Mouse (Mus musculus) A20 (cell line): ENCODE measurements around the gene Ciita.
A peak's percentile ranks its signal among the peaks of the same experiment; 100 is the strongest.

Experiments
- DNase-seq: peaks from one replicate; pipeline ENCODE4 v3.0.0-alpha.2; 2011; ENCODE audit warnings: low read depth, low spot score

The Ciita gene

DNA sequence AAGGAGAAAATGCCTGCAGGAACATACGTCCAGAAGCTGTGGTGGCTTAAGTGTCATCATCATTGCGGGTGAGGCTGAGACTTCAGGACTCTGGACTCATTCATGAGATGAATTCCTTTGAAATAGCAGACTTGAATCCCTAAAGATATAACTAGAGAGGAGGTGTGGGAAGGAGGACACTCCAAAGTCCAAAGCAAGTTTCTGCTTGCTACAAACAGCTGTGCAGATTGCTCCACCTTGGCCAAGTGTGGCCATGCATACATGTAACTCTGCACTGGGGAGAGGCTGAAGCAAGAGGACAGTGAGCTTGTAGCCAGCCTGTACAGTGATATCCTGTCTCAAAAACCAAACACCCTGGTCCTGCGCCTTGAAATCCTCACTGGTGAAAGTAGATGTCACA is 7.9 kb upstream of the Ciita start:
- DNase-seq: no peak

GRCm38 (mm10) chr16:10474956-10475355 is 4.9 kb upstream of the Ciita start:
- DNase-seq: no peak

- DNase-seq: peak; percentile 77
These were observed 3.9 kb upstream of the Ciita start for GRCm38 (mm10) chr16:10475919-10476318.

GRCm38 (mm10) chr16:10482343-10482742 is 2.5 kb downstream of the Ciita start:
- no peak for DNase-seq

GRCm38 (mm10) chr16:10486993-10487392 is 7.1 kb downstream of the Ciita start:
- DNase-seq: peak; percentile 55

DNA sequence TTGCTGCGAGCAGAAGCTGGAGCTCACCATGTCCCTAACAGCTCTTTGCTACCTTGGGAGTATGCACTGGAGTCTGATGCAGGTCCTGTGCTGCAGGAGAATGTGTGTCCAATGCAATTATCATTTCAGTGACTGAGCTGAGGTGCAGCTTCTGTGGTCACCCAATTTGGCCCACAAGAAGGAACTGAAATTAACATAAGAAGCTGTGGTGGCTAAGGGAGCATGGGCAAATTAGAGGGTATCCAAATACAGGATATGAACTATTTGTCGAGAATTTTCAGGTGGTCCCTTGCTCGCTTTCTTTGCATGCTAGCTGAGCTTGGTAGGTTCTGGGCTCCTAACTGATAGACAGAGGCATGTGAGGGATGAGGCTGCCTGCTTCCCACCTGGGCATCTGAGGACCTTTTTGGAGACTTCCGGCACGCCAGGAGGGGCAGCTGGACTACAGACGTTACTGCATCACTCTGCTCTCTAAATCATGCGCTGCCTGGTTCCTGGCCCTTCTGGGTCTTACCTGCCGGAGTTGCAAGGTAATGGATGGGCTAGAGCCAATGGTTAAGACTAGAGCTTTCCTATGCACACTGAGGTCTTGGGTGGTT is 8.1 kb downstream of the Ciita start:
- peak; percentile 90 for DNase-seq

DNA sequence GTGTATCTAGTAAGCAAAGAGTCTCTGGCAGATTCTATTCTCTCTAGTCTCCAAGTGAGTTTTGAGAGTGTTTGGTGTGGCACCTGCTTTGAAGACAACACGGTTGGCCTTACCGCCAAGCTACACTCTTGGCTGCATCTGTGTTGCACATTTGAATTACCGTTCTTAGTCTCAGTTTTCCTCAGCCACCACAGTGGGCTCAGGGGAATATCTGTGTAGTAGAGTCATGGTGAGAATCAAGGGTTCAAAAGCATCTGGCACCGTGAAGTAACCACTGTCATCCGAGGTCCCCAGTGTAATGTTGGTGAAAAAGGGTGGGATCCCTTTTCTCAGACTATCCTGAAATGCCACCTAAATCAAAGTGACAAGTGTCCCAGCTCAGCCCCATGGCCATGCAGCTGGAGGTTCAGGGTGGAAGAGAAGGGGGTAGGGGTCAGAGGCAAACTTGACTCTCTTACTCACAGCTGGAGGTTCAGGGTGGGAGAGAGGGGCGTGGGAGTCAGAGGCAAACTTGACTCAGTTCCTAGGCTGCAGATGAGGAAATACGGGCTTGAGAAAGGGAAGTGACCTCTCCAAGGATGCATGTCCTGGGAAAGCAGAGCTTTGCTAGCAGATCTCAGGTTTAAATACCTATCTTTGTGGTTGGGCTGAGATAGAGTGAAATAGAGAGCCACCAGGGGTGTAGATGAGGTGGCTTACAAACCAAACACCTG is 9.1 kb downstream of the Ciita start:
- peak; percentile 66 for DNase-seq

DNA sequence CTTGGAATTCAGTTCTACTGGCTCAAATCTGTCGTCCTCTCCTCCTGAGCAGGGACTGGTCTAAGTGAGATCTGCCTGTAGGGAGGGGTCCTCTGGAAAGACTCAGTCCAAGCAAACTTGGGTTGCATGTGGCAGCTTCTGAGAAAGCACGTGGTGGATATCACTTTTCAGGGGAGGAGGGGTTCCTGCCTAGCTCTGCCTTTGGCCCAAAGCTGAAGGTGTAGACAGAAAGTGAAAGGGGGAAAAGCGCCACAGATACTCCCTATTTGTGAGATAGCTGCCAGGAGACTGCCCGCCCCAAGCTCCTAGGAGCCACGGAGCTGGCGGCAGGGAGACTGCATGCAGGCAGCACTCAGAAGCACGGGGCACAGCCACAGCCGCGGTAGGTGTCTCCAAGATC is 9.6 kb downstream of the Ciita start:
- DNase-seq: peak; percentile 76

DNA sequence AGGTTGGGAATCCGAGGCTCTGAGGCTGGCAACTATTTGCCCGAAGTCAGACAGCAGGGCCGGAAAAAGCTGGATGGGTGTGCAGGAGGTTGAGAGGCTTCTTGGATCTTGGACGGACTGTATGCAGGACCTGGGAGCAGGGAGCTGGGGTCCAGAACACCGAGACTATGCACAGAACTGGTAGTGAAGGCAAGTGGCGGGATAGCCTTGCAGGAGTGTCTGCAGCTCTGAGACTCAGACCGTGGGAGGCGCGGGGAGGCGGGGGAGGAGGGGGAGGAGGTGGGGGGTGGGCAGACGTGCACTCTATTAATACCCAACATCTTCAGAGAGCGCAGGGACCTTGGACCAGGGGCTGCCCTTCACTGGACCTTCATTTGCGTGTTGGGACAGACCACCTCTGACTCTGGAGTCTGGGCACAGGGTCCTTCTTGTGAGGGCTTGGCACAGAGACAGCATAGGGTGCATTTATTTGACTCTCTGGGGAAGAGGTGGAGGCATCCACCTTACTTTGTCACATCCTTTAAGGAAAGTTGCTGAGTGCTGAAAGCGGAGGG is 10.1 kb downstream of the Ciita start:
- peak; percentile 57 for DNase-seq

- peak; percentile 51 for DNase-seq
These were observed 10.8 kb downstream of the Ciita start for GRCm38 (mm10) chr16:10490503-10491150.

- DNase-seq: peak; percentile 69
These were observed 11.9 kb downstream of the Ciita start for GRCm38 (mm10) chr16:10491716-10492115.

DNA sequence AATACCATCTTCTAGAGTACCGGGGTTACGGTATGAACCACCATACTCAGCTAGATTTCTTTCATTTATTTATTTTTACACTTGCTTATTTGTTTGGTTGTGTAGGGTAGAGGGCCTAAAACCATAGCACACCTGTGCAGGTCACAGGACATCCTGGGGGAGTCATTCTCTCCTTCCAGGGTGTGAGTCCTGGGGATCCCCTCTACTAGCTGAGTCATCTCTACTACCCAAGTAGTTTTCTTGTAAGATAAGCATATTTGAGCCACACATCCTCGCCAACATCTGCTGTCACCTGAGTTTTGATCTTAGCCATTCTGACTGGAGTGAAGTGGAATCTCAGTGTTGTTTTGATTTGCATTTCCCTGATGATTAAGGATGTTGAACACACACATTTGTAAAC is 12.7 kb downstream of the Ciita start:
- DNase-seq: peak; percentile 67

GRCm38 (mm10) chr16:10495824-10496298 is 16.0 kb downstream of the Ciita start:
- DNase-seq: peak; percentile 85

DNA sequence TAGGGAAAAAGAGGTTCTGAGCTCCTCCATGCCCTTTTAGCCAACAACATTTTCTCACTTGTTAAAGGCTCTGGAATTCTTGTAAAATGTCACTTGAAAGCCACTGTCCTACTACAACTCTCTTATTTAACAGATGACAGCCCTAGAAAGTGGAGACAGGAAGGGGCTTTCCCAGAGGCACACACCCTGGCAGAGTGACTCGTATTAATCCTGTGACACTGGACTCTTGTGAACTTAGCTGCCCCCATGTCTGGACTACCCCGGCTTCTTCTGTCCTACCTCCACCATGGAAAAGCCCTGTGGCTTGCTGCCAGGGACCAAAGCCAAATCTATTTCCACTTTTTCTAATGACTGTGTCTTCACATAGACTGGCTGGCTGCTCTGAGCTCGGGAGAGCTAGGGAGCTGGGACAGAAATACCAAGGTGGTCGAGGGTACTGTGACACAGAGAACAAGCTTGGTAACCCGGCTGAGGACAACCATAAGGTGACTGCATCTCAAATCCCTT is 18.3 kb downstream of the Ciita start:
- DNase-seq: no peak

DNA sequence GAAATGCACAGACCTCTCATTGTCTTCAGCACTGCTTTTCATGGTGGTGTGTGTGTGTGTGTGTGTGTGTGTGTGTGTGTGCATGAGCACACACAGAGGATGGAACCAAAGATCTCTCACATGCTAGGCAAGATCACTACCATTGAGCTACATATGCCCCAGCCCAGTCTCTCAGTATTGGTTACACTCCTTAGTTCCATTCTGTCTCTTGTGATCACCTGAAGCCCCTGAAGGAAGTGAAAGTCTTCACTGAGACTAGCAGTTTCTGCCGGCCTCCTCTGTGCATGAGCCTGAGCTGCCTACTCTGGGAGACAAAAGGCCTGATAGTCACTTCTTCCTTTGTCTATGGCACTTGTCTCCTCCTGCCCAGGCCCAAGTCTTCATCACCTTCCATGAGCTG is 19.3 kb downstream of the Ciita start:
- peak; percentile 85 for DNase-seq

DNA sequence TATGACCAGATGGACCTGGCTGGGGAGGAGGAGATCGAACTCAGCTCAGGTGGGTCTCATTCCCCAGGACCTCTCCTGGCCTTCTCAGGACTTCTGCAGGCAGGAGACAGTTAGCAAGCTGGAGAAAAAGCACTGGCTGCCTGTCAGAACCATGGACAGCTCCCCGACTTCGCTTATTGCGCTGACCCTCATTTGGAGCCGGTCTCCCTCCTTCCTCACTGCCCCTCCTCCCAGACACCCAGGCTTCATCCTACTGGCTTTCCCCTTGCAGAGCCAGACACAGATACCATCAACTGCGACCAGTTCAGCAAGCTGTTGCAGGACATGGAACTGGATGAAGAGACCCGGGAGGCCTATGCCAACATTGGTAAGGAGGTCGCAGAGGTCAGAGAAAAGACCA is 22.0 kb downstream of the Ciita start:
- DNase-seq: no peak

GRCm38 (mm10) chr16:10503058-10503457 is 23.2 kb downstream of the Ciita start:
- DNase-seq: peak; percentile 41

GRCm38 (mm10) chr16:10507445-10507844 is 27.6 kb downstream of the Ciita start:
- no peak for DNase-seq

GRCm38 (mm10) chr16:10508691-10509090 is 28.8 kb downstream of the Ciita start:
- DNase-seq: peak; percentile 70

DNA sequence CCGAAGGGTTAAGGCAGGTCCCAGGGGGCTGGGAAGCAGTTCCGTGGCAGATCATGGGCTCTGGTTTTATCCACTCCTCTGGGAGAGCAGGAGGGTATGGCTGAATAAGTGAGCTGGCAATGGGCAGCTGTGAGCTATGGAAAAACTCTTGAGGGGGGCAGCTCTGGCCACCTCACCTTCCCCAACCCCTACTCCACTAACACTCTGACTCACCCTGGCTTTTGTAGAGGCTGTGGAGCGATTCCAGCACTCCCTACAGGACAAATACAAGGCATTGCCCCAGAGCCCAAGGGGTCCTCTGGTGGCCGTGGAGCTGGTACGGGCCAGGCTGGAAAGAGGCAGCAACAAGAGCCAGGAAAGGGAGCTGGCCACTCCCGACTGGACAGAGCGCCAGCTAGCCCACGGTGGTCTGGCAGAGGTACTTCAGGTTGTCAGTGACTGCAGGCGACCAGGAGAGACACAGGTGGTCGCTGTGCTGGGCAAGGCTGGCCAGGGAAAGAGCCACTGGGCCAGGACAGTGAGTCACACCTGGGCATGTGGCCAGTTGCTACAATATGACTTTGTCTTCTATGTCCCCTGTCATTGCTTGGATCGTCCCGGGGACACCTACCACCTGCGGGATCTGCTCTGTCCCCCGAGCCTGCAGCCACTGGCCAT is 30.7 kb downstream of the Ciita start:
- no peak for DNase-seq

DNA sequence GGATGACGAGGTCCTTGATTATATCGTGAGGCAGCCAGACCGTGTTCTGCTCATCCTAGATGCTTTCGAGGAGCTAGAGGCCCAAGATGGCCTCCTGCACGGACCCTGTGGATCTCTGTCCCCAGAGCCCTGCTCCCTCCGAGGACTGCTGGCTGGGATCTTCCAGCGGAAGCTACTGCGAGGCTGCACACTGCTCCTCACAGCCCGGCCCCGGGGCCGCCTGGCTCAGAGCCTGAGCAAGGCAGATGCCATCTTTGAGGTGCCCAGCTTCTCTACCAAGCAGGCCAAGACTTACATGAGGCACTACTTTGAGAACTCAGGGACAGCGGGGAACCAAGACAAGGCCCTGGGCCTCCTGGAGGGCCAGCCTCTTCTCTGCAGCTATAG is 31.3 kb downstream of the Ciita start:
- no peak for DNase-seq
